Mouse (Mus musculus): ENCODE results near the gene Nat8f4. TPM values are rescaled to one million over a fixed set of nuclear protein-coding genes. Genes with fewer than 3 reads are reported as not detected.
"Not testable (repeated sequence)": the region's sequence is repeated elsewhere in the genome, so short reads cannot be mapped to it uniquely, and the experiment has no call there.

The Nat8f4 gene
- polyA plus RNA-seq, 1 experiment = 1.1 TPM

DNA sequence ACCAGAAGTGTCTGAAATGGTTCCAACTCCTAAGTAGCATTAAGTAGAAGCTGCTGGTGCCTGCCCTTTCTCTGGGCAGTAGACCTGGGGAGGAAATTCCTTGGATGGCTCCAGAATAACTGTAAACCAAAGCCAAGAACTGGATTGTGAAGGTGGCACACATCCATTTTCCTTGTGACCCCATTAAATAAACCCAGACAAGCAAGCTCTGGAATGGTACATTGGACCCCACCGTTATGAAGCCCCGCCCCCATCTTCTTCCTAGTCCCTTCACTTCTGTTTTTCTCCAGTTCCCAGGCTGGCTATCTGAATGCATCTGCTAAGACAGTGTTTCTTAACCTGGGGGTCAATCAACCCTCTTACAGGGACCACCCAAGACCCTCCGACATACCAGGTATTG, 6.9 kb upstream of the Nat8f4 start, which contains the start of gene Tprkb:
TSS of gene Tprkb (plus strand) at position 279 of the 400 bp plus-strand sequence.
- H3K27ac ChIP-seq (ENCODE audit: control insufficient read depth, insufficient read depth, low read depth, low read length, poor library complexity) = no peak within 1 kb of the TSS
- H3K4me3 ChIP-seq (replicated peaks; ENCODE audit: control insufficient read depth, low read depth, low read length) = no peak within 1 kb of the TSS
- peaks cover 2% of the 10 kb centered on the region; the same call in 1 of the 2 replicates for H3K4me1 ChIP-seq (ENCODE audit: control insufficient read depth, insufficient read depth, low read length)
- WGBS = 26% methylated on average over 3 of the region's 3 CpGs
- TF ChIP-seq CTCF (IDR thresholded peaks at IDR 0.05; ENCODE audit: control insufficient read depth, insufficient read depth, low read length) (no peak), POLR2A (IDR thresholded peaks at IDR 0.05; ENCODE audit: borderline replicate concordance, control insufficient read depth, low read depth, low read length) (no peak)

DNA sequence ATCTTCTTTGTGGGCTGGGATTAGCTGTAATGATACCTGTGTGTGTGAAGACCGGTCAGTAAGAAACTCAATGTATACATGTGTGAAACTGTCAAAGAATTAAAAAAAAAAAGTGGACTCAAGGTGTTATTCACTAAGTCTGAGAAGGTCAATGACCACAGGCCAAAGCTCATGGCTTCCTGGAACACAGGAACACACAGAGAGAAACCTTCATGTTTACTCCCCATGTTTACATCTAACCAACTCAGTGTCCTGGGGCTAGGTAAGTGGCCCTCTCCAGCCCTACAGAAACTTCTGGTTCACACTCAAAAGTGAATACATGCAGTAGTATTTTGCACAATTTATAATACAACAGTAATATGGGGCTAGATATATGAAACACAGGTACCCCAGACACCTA, 5.0 kb upstream of the Nat8f4 start:
- Histone ChIP-seq H3K4me3 (replicated peaks; ENCODE audit: control insufficient read depth, low read depth, low read length) (no peak overlapping the region), H3K27ac (ENCODE audit: control insufficient read depth, insufficient read depth, low read depth, low read length, poor library complexity) (no peak overlapping the region), H3K4me1 (ENCODE audit: control insufficient read depth, insufficient read depth, low read length) (no peaks in the 10 kb centered on the region; the same call in 1 of the 2 replicates)
- TF ChIP-seq CTCF (IDR thresholded peaks at IDR 0.05; ENCODE audit: control insufficient read depth, insufficient read depth, low read length) (no peak), POLR2A (IDR thresholded peaks at IDR 0.05; ENCODE audit: borderline replicate concordance, control insufficient read depth, low read depth, low read length) (no peak)
- 84% methylated on average over 1 of the region's 1 CpGs for WGBS

- no peak overlapping the region for H3K27ac ChIP-seq (ENCODE audit: control insufficient read depth, insufficient read depth, low read depth, low read length, poor library complexity)
- 60% methylated on average over 3 of the region's 3 CpGs for WGBS
- H3K4me1 ChIP-seq (ENCODE audit: control insufficient read depth, insufficient read depth, low read length) = no peaks in the 10 kb centered on the region; the same call in 1 of the 2 replicates
- H3K4me3 ChIP-seq (replicated peaks; ENCODE audit: control insufficient read depth, low read depth, low read length) = no peak overlapping the region
- no peak for TF ChIP-seq CTCF (IDR thresholded peaks at IDR 0.05; ENCODE audit: control insufficient read depth, insufficient read depth, low read length)
- TF ChIP-seq POLR2A (IDR thresholded peaks at IDR 0.05; ENCODE audit: borderline replicate concordance, control insufficient read depth, low read depth, low read length) = no peak
Measured at GRCm38 (mm10) chr6:85908341-85908740, 3.7 kb upstream of the Nat8f4 start.

GRCm38 (mm10) chr6:85906911-85907351, 2.2 kb upstream of the Nat8f4 start:
- H3K27ac ChIP-seq (ENCODE audit: control insufficient read depth, insufficient read depth, low read depth, low read length, poor library complexity); H3K4me3 ChIP-seq (replicated peaks; ENCODE audit: control insufficient read depth, low read depth, low read length); H3K4me1 ChIP-seq (ENCODE audit: control insufficient read depth, insufficient read depth, low read length): not testable (repeated sequence)
- WGBS = 81% methylated on average over 2 of the region's 2 CpGs

- Histone ChIP-seq H3K27ac (ENCODE audit: control insufficient read depth, insufficient read depth, low read depth, low read length, poor library complexity) (no peak overlapping the region), H3K4me1 (ENCODE audit: control insufficient read depth, insufficient read depth, low read length) (no peaks in the 10 kb centered on the region), H3K4me3 (replicated peaks; ENCODE audit: control insufficient read depth, low read depth, low read length) (no peak overlapping the region)
- 61% methylated on average over 2 of the region's 2 CpGs for WGBS
- TF ChIP-seq CTCF (IDR thresholded peaks at IDR 0.05; ENCODE audit: control insufficient read depth, insufficient read depth, low read length) (no peak), POLR2A (IDR thresholded peaks at IDR 0.05; ENCODE audit: borderline replicate concordance, control insufficient read depth, low read depth, low read length) (no peak)
Measured at GRCm38 (mm10) chr6:85902303-85902702, 2.4 kb downstream of the Nat8f4 start.

DNA sequence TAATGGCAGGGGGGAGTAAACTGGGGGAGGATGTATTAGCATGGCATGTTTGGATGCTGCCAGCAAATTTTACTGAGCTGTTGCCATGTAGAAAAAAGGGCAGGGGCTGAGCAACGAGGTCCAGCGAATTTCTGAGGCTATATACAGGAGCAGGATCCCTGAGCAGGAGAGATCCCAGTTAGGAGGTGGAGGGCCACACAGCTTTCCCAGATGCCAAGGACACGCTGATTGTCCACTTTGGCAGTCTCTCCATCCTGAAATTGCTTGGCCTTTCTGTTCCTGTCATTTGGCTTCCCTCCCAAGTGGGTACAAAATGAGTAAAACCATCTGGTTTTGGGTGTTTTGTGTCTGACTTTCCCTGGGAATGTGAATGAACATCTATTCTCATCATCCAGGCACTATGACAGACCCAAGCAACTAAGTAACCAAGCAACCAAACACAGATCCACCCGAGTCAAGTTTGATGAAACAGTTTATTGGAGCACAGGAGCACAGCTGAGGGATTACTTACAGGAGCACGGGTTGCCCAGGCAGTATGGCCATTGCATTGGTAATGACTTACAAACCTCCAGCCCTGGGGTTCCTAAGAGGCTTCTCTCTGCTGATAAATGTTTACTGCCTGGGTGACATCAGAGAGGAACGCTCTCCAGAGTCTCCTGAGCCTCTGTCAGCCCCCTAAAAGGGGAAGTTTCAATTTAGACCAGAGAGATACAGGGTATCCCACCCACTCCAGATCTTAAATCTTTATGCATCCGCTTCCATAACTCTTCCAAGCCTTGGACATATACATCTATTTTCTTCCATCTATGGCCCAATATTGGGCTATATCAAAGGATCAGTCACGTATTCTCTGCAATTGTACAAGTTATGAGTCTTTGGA, 5.8 kb downstream of the Nat8f4 start:
- not testable (repeated sequence) for H3K4me3 ChIP-seq (replicated peaks; ENCODE audit: control insufficient read depth, low read depth, low read length); H3K27ac ChIP-seq (ENCODE audit: control insufficient read depth, insufficient read depth, low read depth, low read length, poor library complexity); H3K4me1 ChIP-seq (ENCODE audit: control insufficient read depth, insufficient read depth, low read length)
- WGBS = 72% methylated on average over 7 of the region's 8 CpGs

DNA sequence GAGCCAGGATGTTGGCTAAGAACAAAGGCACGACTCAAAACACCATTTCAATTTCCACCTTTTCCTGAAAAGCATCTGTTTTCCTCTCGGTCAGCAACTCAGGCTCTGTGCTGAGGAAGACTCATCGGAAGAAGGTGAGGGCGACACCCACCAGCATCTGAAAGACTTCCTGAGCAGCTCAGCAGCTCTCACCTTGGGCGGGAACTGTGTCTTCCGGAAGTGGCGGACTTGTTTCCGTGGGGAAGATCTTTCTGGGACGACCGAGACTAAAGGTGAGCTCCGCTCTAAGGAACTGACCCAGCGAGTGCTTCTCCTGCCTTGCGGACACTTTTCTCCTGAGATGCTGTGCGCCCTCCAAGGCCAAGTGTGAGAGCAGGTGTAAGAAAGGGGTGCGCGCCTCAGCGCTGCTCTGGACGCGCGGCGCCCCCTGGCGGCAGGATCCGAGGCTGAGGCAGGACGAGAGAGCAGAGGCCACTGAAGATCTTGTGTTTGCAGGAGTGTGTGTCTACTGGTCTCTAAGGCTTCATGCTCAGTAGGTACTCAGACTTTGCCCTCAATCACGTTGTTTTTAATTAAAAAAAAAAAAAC, 9.5 kb downstream of the Nat8f4 start:
- not testable (repeated sequence) for H3K4me3 ChIP-seq (replicated peaks; ENCODE audit: control insufficient read depth, low read depth, low read length); H3K4me1 ChIP-seq (ENCODE audit: control insufficient read depth, insufficient read depth, low read length); H3K27ac ChIP-seq (ENCODE audit: control insufficient read depth, insufficient read depth, low read depth, low read length, poor library complexity)
- 67% methylated on average over 25 of the region's 25 CpGs for WGBS
- peak; percentile 42; the same call in 1 of the 2 replicates for TF ChIP-seq CTCF (IDR thresholded peaks at IDR 0.05; ENCODE audit: control insufficient read depth, insufficient read depth, low read length)

- no peak for TF ChIP-seq CTCF (IDR thresholded peaks at IDR 0.05; ENCODE audit: control insufficient read depth, insufficient read depth, low read length)
- no peak for TF ChIP-seq POLR2A (IDR thresholded peaks at IDR 0.05; ENCODE audit: borderline replicate concordance, control insufficient read depth, low read depth, low read length)
- H3K4me1 ChIP-seq (ENCODE audit: control insufficient read depth, insufficient read depth, low read length) = no peaks in the 10 kb centered on the region
- 82% methylated on average over 2 of the region's 2 CpGs for WGBS
- no peak overlapping the region for H3K4me3 ChIP-seq (replicated peaks; ENCODE audit: control insufficient read depth, low read depth, low read length)
- H3K27ac ChIP-seq (ENCODE audit: control insufficient read depth, insufficient read depth, low read depth, low read length, poor library complexity) = no peak overlapping the region
Measured at GRCm38 (mm10) chr6:85888961-85889360, 15.7 kb downstream of the Nat8f4 start.
